Mouse (Mus musculus) CH12.LX (cell line): ENCODE measurements at regions not wholly inside any gene's neighbourhood (a gene's known extent, or its start where the extent isn't known, plus 50 kb on each side); places are given as distances from the start of the nearest gene placed in this dataset.

Source experiments
- CTCF ChIP-seq, 2 experiments: IDR thresholded peaks in 1 of 2; conservative IDR thresholded peaks in 1 of 2; 2 replicates each; pipeline ENCODE4 v1.5.1; 2011 to 2012; ENCODE audit warnings: low read depth in 2 of 2, low read length in 2 of 2, improper control_type of control experiment in 1 of 2, inconsistent platforms in 1 of 2, mild to moderate bottlenecking in 1 of 2, moderate library complexity in 1 of 2
- EP300 ChIP-seq: IDR thresholded peaks from 2 replicates; pipeline ENCODE4 v1.6.1; 2011; ENCODE audit warnings: low read length, improper control_type of control experiment
- ETS1 ChIP-seq: conservative IDR thresholded peaks from 2 replicates; pipeline ENCODE4 v1.6.1; 2012; ENCODE audit warnings: low read depth, mild to moderate bottlenecking, inconsistent platforms, low read length, improper control_type of control experiment, moderate library complexity
- JUND ChIP-seq: conservative IDR thresholded peaks from 2 replicates; pipeline ENCODE4 v1.6.1; 2011; ENCODE audit warnings: low read depth, low read length, improper control_type of control experiment
- POLR2A ChIP-seq: IDR thresholded peaks from 2 replicates; pipeline ENCODE4 v1.6.1; 2011; ENCODE audit warnings: low read depth, mild to moderate bottlenecking, improper control_type of control experiment, low read length
- POLR2AphosphoS2 ChIP-seq: IDR thresholded peaks from 2 replicates; pipeline ENCODE4 v1.6.1; 2011; ENCODE audit warnings: low read depth, low read length, improper control_type of control experiment
- UBTF ChIP-seq: IDR thresholded peaks from 2 replicates; pipeline ENCODE4 v1.6.1; 2012; ENCODE audit warnings: low read depth, mild to moderate bottlenecking, inconsistent platforms, low read length, improper control_type of control experiment, moderate library complexity
- USF2 ChIP-seq: conservative IDR thresholded peaks from 2 replicates; pipeline ENCODE4 v1.6.1; 2011; ENCODE audit warnings: low read depth, low read length, improper control_type of control experiment
- ZMIZ1 ChIP-seq: IDR thresholded peaks from 2 replicates; pipeline ENCODE4 v1.6.1; 2012; ENCODE audit warnings: low read depth, mild to moderate bottlenecking, inconsistent platforms, low read length, improper control_type of control experiment
- ZNF384 ChIP-seq: IDR thresholded peaks from 2 replicates; pipeline ENCODE4 v1.6.1; 2012; ENCODE audit warnings: low read depth, low read length, improper control_type of control experiment, inconsistent platforms

DNA sequence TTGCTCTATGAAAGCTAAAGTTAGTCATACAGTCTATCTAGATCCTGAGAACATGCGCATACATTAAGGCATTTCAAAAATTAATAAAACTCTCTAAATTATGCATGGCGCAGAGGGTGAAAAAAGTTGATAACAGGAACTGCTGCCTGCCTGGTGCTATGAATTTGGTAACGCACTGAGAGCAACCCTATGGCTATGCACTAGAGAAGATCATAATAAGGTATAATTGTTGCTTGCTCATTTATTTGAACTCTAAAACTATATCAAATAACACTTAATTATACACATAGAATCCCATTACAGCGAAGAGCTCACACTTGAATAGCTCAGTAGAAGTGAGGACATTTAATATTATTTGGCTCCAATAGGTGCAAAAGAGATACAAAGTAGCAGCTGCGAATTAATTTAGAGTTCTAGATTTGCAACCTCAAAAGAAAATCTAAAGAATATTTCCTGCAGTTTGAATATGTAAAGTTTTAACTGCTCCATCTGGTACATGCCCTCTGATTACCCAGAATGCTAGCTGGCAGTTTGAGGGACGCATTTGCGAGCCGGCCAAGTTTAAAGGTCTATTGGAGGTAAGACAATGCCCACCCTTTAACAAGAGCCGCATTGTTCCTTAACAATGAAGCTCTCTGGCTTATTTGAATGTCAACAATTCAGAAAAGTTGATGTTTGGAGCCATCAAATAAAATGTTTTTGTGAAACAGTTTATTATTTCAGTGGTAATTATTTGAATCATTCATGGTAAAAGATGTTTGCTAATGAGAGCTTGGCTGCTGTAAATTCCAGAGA is 56.0 kb upstream of the Fbxl4 start:
- no peak for TF ChIP-seq POLR2A
- no peak for TF ChIP-seq CTCF (conservative IDR thresholded peaks at IDR 0.05 in 1 of 2, IDR thresholded peaks at IDR 0.05 in 1 of 2; ENCODE audit: low read depth in 2 of 2, low read length in 2 of 2)
- no peak for TF ChIP-seq UBTF
- TF ChIP-seq EP300: no peak
- TF ChIP-seq ZMIZ1: no peak
- TF ChIP-seq JUND: no peak
- TF ChIP-seq ETS1: no peak
- no peak for TF ChIP-seq POLR2AphosphoS2
- no peak for TF ChIP-seq ZNF384
- no peak for TF ChIP-seq USF2
